Mouse (Mus musculus) NIH3T3 (cell line): Measurements from ENCODE around the gene Eri3.

Experiments
- DNase-seq: peaks from one replicate; pipeline ENCODE4 v3.0.0-alpha.2; 2012; ENCODE audit warnings: low read depth

Eri3 gene

GRCm38 (mm10) chr4:117624660-117625059 is 74.5 kb downstream of the Eri3 start:
- no peak for DNase-seq

- peak; percentile 42 for DNase-seq
Measured at GRCm38 (mm10) chr4:117628464-117628863, 78.3 kb downstream of the Eri3 start.

- DNase-seq = no peak
Measured at GRCm38 (mm10) chr4:117630053-117630670, 80.0 kb downstream of the Eri3 start.

- DNase-seq = no peak
Measured at GRCm38 (mm10) chr4:117633527-117633926, 83.4 kb downstream of the Eri3 start.

- no peak for DNase-seq
Measured at GRCm38 (mm10) chr4:117634642-117635041, 84.5 kb downstream of the Eri3 start.

- no peak for DNase-seq
Measured at GRCm38 (mm10) chr4:117636152-117636551, 86.0 kb downstream of the Eri3 start.

- DNase-seq = no peak
Measured at GRCm38 (mm10) chr4:117636891-117637613, 86.9 kb downstream of the Eri3 start.

GRCm38 (mm10) chr4:117640925-117641703 is 90.9 kb downstream of the Eri3 start:
- DNase-seq = peak; percentile 68

- DNase-seq = peak; percentile 66
Measured at GRCm38 (mm10) chr4:117641804-117642203, 91.6 kb downstream of the Eri3 start.

- DNase-seq = no peak
Measured at GRCm38 (mm10) chr4:117645031-117645435, 94.9 kb downstream of the Eri3 start.

GRCm38 (mm10) chr4:117645859-117646258 is 95.7 kb downstream of the Eri3 start:
- peak; percentile 12 for DNase-seq

GRCm38 (mm10) chr4:117646496-117646895 is 96.3 kb downstream of the Eri3 start:
- no peak for DNase-seq

- DNase-seq = no peak
Measured at GRCm38 (mm10) chr4:117646926-117647755, 97.0 kb downstream of the Eri3 start.

- DNase-seq = no peak
Measured at GRCm38 (mm10) chr4:117651626-117652101, 101.5 kb downstream of the Eri3 start.

- DNase-seq = no peak
Measured at GRCm38 (mm10) chr4:117652727-117653126, 102.6 kb downstream of the Eri3 start.

- no peak for DNase-seq
Measured at GRCm38 (mm10) chr4:117654016-117654702, 104.0 kb downstream of the Eri3 start.

GRCm38 (mm10) chr4:117654703-117655499 is 104.7 kb downstream of the Eri3 start:
- DNase-seq = no peak

- no peak for DNase-seq
Measured at GRCm38 (mm10) chr4:117655500-117655863, 105.3 kb downstream of the Eri3 start.

- DNase-seq = no peak
Measured at GRCm38 (mm10) chr4:117656961-117657360, 106.8 kb downstream of the Eri3 start.

GRCm38 (mm10) chr4:117657646-117658045 is 107.5 kb downstream of the Eri3 start:
- DNase-seq = peak; percentile 24
